Mouse (Mus musculus) MN1 (cell line): ENCODE measurements around the gene Gm128.

ENCODE experiments used
- DNase-seq: peaks from one replicate; pipeline ENCODE4 v3.0.0-alpha.2; 2016; ENCODE audit warnings: low spot score

Gm128 gene

GRCm38 (mm10) chr3:95267855-95268254 lies 26.5 kb upstream of the Gm128 start:
- no peak for DNase-seq

GRCm38 (mm10) chr3:95266052-95266451 lies 24.7 kb upstream of the Gm128 start:
- no peak for DNase-seq

- DNase-seq = no peak
These were observed 23.3 kb upstream of the Gm128 start for GRCm38 (mm10) chr3:95264724-95265123.

- peak; percentile 60 for DNase-seq
These were observed 21.8 kb upstream of the Gm128 start for GRCm38 (mm10) chr3:95263089-95263739.

GRCm38 (mm10) chr3:95261975-95262374 lies 20.6 kb upstream of the Gm128 start:
- DNase-seq = no peak

- DNase-seq = no peak
These were observed 15.5 kb upstream of the Gm128 start for GRCm38 (mm10) chr3:95256931-95257330.

GRCm38 (mm10) chr3:95250783-95251424 lies 9.5 kb upstream of the Gm128 start, which contains the start of gene Bnipl:
TSS of gene Bnipl (minus strand) at chr3:95251193.
- no peak for DNase-seq

GRCm38 (mm10) chr3:95250361-95250760 lies 9.0 kb upstream of the Gm128 start:
- DNase-seq = no peak

- DNase-seq = no peak
These were observed 6.4 kb upstream of the Gm128 start for GRCm38 (mm10) chr3:95247660-95248336.

GRCm38 (mm10) chr3:95246465-95247231 lies 5.2 kb upstream of the Gm128 start:
- peak; percentile 82 for DNase-seq

- no peak for DNase-seq
These were observed 1.7 kb upstream of the Gm128 start for GRCm38 (mm10) chr3:95243086-95243485.

GRCm38 (mm10) chr3:95240900-95241299 lies 498 bp downstream of the Gm128 start:
- no peak for DNase-seq

- no peak for DNase-seq
These were observed 1.4 kb downstream of the Gm128 start for GRCm38 (mm10) chr3:95239971-95240370.

- no peak for DNase-seq
These were observed 2.4 kb downstream of the Gm128 start for GRCm38 (mm10) chr3:95239022-95239421.

GRCm38 (mm10) chr3:95237541-95238099 lies 3.8 kb downstream of the Gm128 start:
- DNase-seq = no peak

GRCm38 (mm10) chr3:95235386-95236301 lies 5.8 kb downstream of the Gm128 start:
- no peak for DNase-seq

GRCm38 (mm10) chr3:95233303-95233980 lies 8.0 kb downstream of the Gm128 start:
- DNase-seq = no peak

- peak; percentile 32 for DNase-seq
These were observed 8.6 kb downstream of the Gm128 start for GRCm38 (mm10) chr3:95232771-95233170.

- no peak for DNase-seq
These were observed 9.8 kb downstream of the Gm128 start, which contains the start of gene Mllt11 for GRCm38 (mm10) chr3:95231298-95232221. TSS of gene Mllt11 (minus strand) at chr3:95232171.
